ENCODE assay signal across 10 mouse cellular contexts in the genomic region with DNA sequence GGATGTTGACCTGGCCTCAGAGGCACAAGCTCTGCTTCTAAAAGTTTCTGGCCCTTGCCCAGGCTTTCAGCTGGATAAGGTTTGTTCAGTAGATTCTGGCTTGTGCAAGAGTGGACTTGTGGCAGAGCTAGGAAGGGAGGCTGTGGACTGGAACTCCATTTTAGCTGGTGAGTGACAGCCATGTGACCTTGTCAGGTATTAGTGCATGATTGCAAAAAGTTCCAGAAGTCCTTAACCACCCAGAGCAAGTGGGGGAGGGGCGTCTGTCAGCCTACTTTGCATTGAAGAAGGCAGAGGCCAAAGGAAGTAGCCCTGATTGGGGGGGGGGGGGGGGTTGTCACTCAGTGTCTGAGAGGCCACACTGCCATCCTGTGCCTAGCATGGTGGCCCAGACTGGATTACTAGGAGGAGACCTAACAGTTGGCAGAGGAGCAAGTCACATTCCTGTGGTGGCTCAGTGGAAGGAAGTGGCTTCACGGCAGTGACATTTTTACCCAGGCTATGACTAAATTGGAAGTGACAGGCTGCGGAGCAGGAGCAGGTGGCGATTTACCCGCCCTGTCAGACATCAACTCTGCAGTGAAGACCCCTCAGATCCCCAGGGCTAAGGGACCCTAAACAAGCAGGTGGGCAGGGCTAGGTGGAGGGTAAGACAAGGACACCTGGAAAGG. TPM values are rescaled to one million over a fixed set of nuclear protein-coding genes. Genes with fewer than 3 reads are reported as not detected.
A peak's percentile ranks its signal among the peaks of the same experiment; 100 is the strongest.
DNase-seq lines count a peak whose midpoint lies in the region; ATAC-seq lines count a peak whose summit lies in the region.
"Had no signal": no experiment of that assay in that cellular context is flagged by ENCODE, and none has a peak within 500 bp of the region (broad histone marks: within the 10 kb centered on the region; RNA-seq: fewer than 3 reads in every experiment).

No protein-coding gene starts in this region.

- H3K9me3 ChIP-seq in heart, embryonic 13.5 days: no peaks in the 10 kb centered on the region
- H3K9me3 ChIP-seq: hindbrain, embryonic 15.5 days had no signal

- no peak for ATAC-seq in heart, embryonic 13.5 days (ENCODE audit: extremely low read depth, insufficient number of reproducible peaks, low FRiP score, low TSS enrichment)

- H3K27ac ChIP-seq in heart, embryonic 13.5 days (replicated peaks): peak overlapping the region; percentile 53
- H3K27ac ChIP-seq: hindbrain, embryonic 15.5 days had no signal

- no peak overlapping the region for H3K9ac ChIP-seq in heart, embryonic 13.5 days
- H3K9ac ChIP-seq: hindbrain, embryonic 15.5 days had no signal

- DNase-seq in heart, adult 18-20 months: no peak
- DNase-seq in 416B (ENCODE audit: low read depth): peak; percentile 73
- peak; percentile 39 for DNase-seq in kidney, adult 18-20 months
- DNase-seq in lung, postnatal 25 days (ENCODE audit: low spot score): peak; percentile 25
- DNase-seq in gastrocnemius, postnatal 25 days: no peak
- DNase-seq in right cerebral cortex, postnatal 4 days: no peak
- DNase-seq in embryo, embryonic 10.5 days (ENCODE audit: low spot score): no peak
- DNase-seq: cerebellum, adult 11 months had no signal

- peaks cover 18% of the 10 kb centered on the region for H3K27me3 ChIP-seq in heart, embryonic 13.5 days (replicated peaks)
- H3K27me3 ChIP-seq: hindbrain, embryonic 15.5 days had no signal

- H3K4me3 ChIP-seq in heart, embryonic 13.5 days: no peak overlapping the region
- H3K4me3 ChIP-seq: hindbrain, embryonic 15.5 days had no signal

- H3K4me2 ChIP-seq in heart, embryonic 13.5 days: no peak overlapping the region
- H3K4me2 ChIP-seq: hindbrain, embryonic 15.5 days had no signal

- no peaks in the 10 kb centered on the region for H3K36me3 ChIP-seq in heart, embryonic 13.5 days
- H3K36me3 ChIP-seq: hindbrain, embryonic 15.5 days had no signal

- 31% methylated on average over 5 of the region's 5 CpGs for WGBS in heart, embryonic 13.5 days

- H3K4me1 ChIP-seq in heart, embryonic 13.5 days: peaks cover 34% of the 10 kb centered on the region

RNA-seq across cellular contexts. Expression of a gene that starts 44.9 kb away (rescaled TPM):
- 9.2 and 9.8 TPM in 2 replicates for polyA plus RNA-seq in heart, embryonic 13.5 days (2015; fragmentation: Nextera tagmentation; extraction: Ambion mirVana)
- 1 to 10 TPM; 6.0 to 6.9 TPM for total RNA-seq in heart, adult 18-20 months (2021)
- total RNA-seq in gastrocnemius, postnatal 25 days (2021): 1 to 10 TPM; 3.1 to 3.2 TPM

Comparison
In these comparisons a context has a peak if more than half of its experiments do, and no peak if none do; other contexts are left out.
1. DNase-seq: peak in 416B (single experiment), kidney, adult 18-20 months (single experiment) and lung, postnatal 25 days (single experiment); none in heart, adult 18-20 months (0 of 2), gastrocnemius, postnatal 25 days (single experiment), right cerebral cortex, postnatal 4 days (single experiment) and embryo, embryonic 10.5 days (single experiment).